Mouse (Mus musculus): ENCODE measurements around the gene Cactin.

Cactin gene

GRCm38 (mm10) chr10:81320550-81321347 is at the start of gene Cactin:
TSS of gene Cactin (plus strand) at chr10:81321103.
- in situ Hi-C loops (cut with MboI) = no loop called here

GRCm38 (mm10) chr10:81272356-81272755 is 48.5 kb upstream of the Cactin start:
- in situ Hi-C loops (cut with MboI) = no loop called here

GRCm38 (mm10) chr10:81273842-81274241 is 47.1 kb upstream of the Cactin start:
- in situ Hi-C loops (cut with MboI) = no loop called here

- in situ Hi-C loops (cut with MboI) = no loop called here
Observed at GRCm38 (mm10) chr10:81277676-81278075, 43.2 kb upstream of the Cactin start.

GRCm38 (mm10) chr10:81279496-81279895 is 41.4 kb upstream of the Cactin start:
- in situ Hi-C loops (cut with MboI) = no loop called here

GRCm38 (mm10) chr10:81284189-81284588 is 36.7 kb upstream of the Cactin start:
- in situ Hi-C loops (cut with MboI) = no loop called here

- in situ Hi-C loops (cut with MboI) = no loop called here
Observed at GRCm38 (mm10) chr10:81284719-81285118, 36.2 kb upstream of the Cactin start.

- in situ Hi-C loops (cut with MboI) = no loop called here
Observed at GRCm38 (mm10) chr10:81285694-81286450, 35.0 kb upstream of the Cactin start.

GRCm38 (mm10) chr10:81286586-81286985 is 34.3 kb upstream of the Cactin start:
- in situ Hi-C loops (cut with MboI) = no loop called here

- in situ Hi-C loops (cut with MboI) = no loop called here
Observed at GRCm38 (mm10) chr10:81287513-81288157, 33.3 kb upstream of the Cactin start.

GRCm38 (mm10) chr10:81288601-81289000 is 32.3 kb upstream of the Cactin start:
- in situ Hi-C loops (cut with MboI) = no loop called here

GRCm38 (mm10) chr10:81289278-81289677 is 31.6 kb upstream of the Cactin start:
- in situ Hi-C loops (cut with MboI) = no loop called here

- in situ Hi-C loops (cut with MboI) = loop anchor here (10.0 kb wide), 1 partner anchor 55 kb away; the partner anchor contains the start of gene Gipc3
Observed at GRCm38 (mm10) chr10:81289811-81290210, 31.1 kb upstream of the Cactin start.

- in situ Hi-C loops (cut with MboI) = loop anchor here (10.0 kb wide), 1 partner anchor 54 kb away; the partner anchor contains the start of gene Gipc3
Observed at GRCm38 (mm10) chr10:81290698-81291460, 30.0 kb upstream of the Cactin start.

GRCm38 (mm10) chr10:81291511-81292104 is 29.3 kb upstream of the Cactin start, which contains the start of gene Tjp3:
TSS of gene Tjp3 (minus strand) at chr10:81291581.
- in situ Hi-C loops (cut with MboI) = loop anchor here (10.0 kb wide), 1 partner anchor 53 kb away; the partner anchor contains the start of gene Gipc3

- in situ Hi-C loops (cut with MboI) = loop anchor here (10.0 kb wide), 1 partner anchor 52 kb away; the partner anchor contains the start of gene Gipc3
Observed at GRCm38 (mm10) chr10:81292554-81293333, 28.2 kb upstream of the Cactin start, which contains the start of gene Pip5k1c. TSS of gene Pip5k1c (plus strand) at chr10:81292963.

- in situ Hi-C loops (cut with MboI) = loop anchor here (10.0 kb wide), 1 partner anchor 51 kb away; the partner anchor contains the start of gene Gipc3
Observed at GRCm38 (mm10) chr10:81293334-81294030, 27.4 kb upstream of the Cactin start.

- in situ Hi-C loops (cut with MboI) = loop anchor here (10.0 kb wide), 1 partner anchor 50 kb away; the partner anchor contains the start of gene Gipc3
Observed at GRCm38 (mm10) chr10:81294442-81294841, 26.5 kb upstream of the Cactin start.

- in situ Hi-C loops (cut with MboI) = loop anchor here (10.0 kb wide), 1 partner anchor 50 kb away; the partner anchor contains the start of gene Gipc3
Observed at GRCm38 (mm10) chr10:81295185-81295584, 25.7 kb upstream of the Cactin start.
